Mouse (Mus musculus) cerebellum, adult 18-20 months (tissue): ENCODE measurements at regions not wholly inside any gene's neighbourhood (a gene's known extent, or its start where the extent isn't known, plus 50 kb on each side); places are given as distances from the start of the nearest gene placed in this dataset.
A peak's percentile ranks its signal among the peaks of the same experiment; 100 is the strongest.
"Not testable (repeated sequence)": the region's sequence is repeated elsewhere in the genome, so short reads cannot be mapped to it uniquely, and the experiment has no call there.

Source experiments
- DNase-seq, 2 experiments: peaks; one replicate each; pipeline ENCODE4 v3.0.0; 2021

DNA sequence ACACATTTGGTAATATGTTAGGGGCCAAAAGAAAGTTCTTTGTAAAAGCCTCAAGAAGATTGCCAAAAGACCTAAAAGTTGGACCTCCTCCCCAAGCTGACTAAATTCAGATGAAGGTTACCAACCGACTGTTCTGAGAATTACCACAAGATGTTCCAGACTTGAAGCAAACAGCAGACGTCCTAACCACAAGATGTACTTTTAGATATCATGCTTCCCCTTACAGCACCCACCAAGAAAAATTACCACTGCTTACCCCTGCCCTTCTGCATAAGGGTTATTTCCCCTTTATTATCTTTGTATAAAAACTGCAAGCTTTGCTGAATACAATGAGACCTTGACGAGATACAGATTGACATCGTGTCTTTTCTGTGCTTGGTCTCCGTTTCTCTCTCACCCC, 121.6 kb upstream of the Cst10 start:
- DNase-seq, result no peak

DNA sequence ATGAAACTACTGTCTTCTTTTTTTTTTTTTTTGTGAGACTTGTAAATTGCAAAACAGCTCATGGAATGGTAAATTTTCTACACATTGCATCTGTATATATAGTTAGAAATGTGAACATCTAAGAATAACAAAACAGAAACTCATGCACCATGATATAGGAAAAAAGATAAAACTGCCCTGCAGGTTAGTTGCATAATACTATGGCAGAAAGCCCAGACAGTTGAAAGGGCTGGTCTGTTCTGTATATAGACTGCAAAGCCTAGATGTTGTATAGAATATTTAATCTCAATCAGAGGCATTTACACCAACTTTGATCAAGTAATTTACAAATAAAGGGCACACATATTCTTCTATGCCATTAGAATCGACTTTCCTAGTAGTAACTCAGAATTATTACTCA, 120.7 kb upstream of the Cst10 start:
- DNase-seq, result no peak

DNA sequence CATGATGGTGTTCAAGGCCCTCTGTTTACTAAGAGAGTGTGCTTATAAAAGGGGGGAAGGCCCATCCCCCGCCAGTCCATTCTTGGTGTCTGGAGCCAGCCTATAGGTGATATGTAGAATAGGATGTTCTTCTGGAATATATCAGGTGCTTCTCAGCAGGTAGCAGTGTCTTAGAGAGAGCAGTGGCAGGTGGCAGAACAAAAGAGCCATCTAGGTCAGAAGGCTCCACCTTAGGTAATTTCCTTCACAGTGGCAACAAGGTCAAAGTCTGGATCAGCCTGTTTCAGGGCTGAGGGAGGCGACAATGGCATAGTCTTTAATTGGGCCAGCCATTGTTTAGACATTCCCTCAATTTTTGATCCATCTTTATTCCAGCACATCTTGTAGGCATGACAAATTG, 107.9 kb upstream of the Cst10 start:
- not testable (repeated sequence) for DNase-seq

DNA sequence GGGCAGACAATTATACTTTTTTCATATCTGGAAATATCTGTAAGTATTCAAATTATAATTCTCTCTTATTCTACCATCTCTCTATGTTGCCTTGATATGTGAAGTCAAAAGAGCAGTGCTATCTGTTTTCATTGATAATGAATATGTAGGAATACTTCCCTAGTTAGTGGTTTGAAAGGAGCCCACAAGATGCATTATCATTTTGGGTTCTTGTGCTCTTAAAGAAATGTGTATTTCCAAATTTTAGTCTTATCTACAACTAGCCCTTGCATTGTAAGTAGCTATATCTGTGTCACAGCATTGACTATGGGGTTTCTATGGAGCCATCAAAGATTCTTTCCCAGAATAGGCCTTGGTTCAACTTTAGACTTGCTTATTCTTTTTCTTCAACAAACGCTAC, 99.3 kb upstream of the Cst10 start:
- no peak for DNase-seq

DNA sequence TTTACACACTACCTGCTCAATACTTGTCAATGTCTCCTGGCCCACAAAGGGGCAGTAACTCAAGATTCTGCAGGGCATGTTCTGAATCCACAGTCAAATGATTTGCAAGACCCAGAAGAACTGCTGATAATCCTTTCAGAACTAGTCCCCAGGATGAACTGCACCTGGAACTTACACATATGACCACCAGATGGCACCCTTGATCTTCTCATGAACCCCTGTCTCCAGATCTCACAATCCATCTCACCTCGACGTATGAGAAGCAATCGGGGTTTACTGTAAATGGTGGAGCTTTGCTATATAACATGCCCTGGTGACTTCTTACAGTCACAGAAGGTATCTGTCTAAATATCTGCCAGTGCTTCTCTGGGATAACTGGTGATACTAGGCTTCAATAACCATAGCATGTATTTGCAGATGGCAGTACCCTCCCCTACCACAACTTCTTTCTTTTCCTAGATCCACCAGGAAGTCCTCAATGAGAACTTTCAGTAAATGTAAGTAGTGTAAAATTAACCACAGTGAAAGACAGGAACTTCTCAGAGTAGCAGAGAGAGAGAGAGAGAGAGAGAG, 54.5 kb upstream of the Cst10 start:
- peak; percentile 32 to 40 for DNase-seq
